Mouse (Mus musculus) large intestine, adult 2 months (tissue): ENCODE measurements at regions not wholly inside any gene's neighbourhood (a gene's known extent, or its start where the extent isn't known, plus 50 kb on each side); places are given as distances from the start of the nearest gene placed in this dataset.
A peak's percentile ranks its signal among the peaks of the same experiment; 100 is the strongest.

Experiments used
- DNase-seq: peaks from one replicate; pipeline ENCODE4 v3.0.0-alpha.2; 2012; ENCODE audit warnings: low read depth, low spot score
- WGBS: fragments of 180-500 bp; shearing (Covaris S2); methylation state at CpG from one replicate; pipeline ENCODE4 v1.1.7; 2018; 5-methylcytosine and 5-hydroxymethylcytosine counted together

- 63% methylated on average over 2 of the region's 2 CpGs for WGBS
- no peak for DNase-seq
These were observed 98.6 kb upstream of the Foxp3 start for GRCm38 (mm10) chrX:7474831-7475230.

GRCm38 (mm10) chrX:7473814-7474213, 98.2 kb upstream of the Usp27x start:
- DNase-seq: peak; percentile 0
- 26% methylated on average over 2 of the region's 2 CpGs for WGBS

- no peak for DNase-seq
- 83% methylated on average over 1 of the region's 1 CpGs for WGBS
These were observed 94.2 kb upstream of the Usp27x start for GRCm38 (mm10) chrX:7469801-7470200.

- 42% methylated on average over 1 of the region's 1 CpGs for WGBS
- no peak for DNase-seq
These were observed 92.4 kb upstream of the Usp27x start for GRCm38 (mm10) chrX:7467985-7468384.

GRCm38 (mm10) chrX:7456851-7457250, 81.2 kb upstream of the Usp27x start:
- 64% methylated on average over 4 of the region's 4 CpGs for WGBS
- DNase-seq: no peak

- 79% methylated on average over 3 of the region's 3 CpGs for WGBS
- no peak for DNase-seq
These were observed 69.4 kb upstream of the Usp27x start for GRCm38 (mm10) chrX:7445035-7445434.

GRCm38 (mm10) chrX:7444583-7444982, 69.0 kb upstream of the Usp27x start:
- DNase-seq: no peak
- 58% methylated on average over 6 of the region's 6 CpGs for WGBS

- no peak for DNase-seq
- WGBS: 31% methylated on average over 6 of the region's 6 CpGs
These were observed 68.4 kb upstream of the Usp27x start for GRCm38 (mm10) chrX:7443996-7444421.

- DNase-seq: no peak
- 83% methylated on average over 2 of the region's 2 CpGs for WGBS
These were observed 59.9 kb upstream of the Usp27x start for GRCm38 (mm10) chrX:7435375-7436042.

GRCm38 (mm10) chrX:7434268-7434667, 58.6 kb upstream of the Usp27x start:
- DNase-seq: no peak
- 42% methylated on average over 2 of the region's 2 CpGs for WGBS

- 86% methylated on average over 1 of the region's 1 CpGs for WGBS
- no peak for DNase-seq
These were observed 54.8 kb upstream of the Usp27x start for GRCm38 (mm10) chrX:7430456-7430855.

GRCm38 (mm10) chrX:7429524-7429865, 53.9 kb upstream of the Usp27x start:
- DNase-seq: no peak
- 25% methylated on average over 5 of the region's 5 CpGs for WGBS

GRCm38 (mm10) chrX:7428621-7429523, 53.2 kb upstream of the Usp27x start:
- no peak for DNase-seq
- 47% methylated on average over 20 of the region's 20 CpGs for WGBS
